Mouse (Mus musculus) spleen, adult 18-20 months (tissue): Measurements from ENCODE around the gene Hes2.

ENCODE experiments used
- DNase-seq, 2 experiments: peaks; one replicate each; pipeline ENCODE4 v3.0.0; 2022; ENCODE audit warnings: mixed read lengths in 2 of 2

Gene Hes2

GRCm38 (mm10) chr4:152158585-152159284, at the start of gene Hes2:
Hes2 (plus strand) TSS chr4:152158867.
- DNase-seq, result no peak

- DNase-seq, result no peak
These were observed 49.2 kb upstream of the Hes2 start for GRCm38 (mm10) chr4:152109509-152109908.

GRCm38 (mm10) chr4:152110689-152111088, 48.0 kb upstream of the Hes2 start:
- DNase-seq, result no peak

GRCm38 (mm10) chr4:152112329-152112728, 46.3 kb upstream of the Hes2 start:
- DNase-seq, result no peak

- no peak for DNase-seq
These were observed 44.6 kb upstream of the Hes2 start for GRCm38 (mm10) chr4:152114080-152114479.

GRCm38 (mm10) chr4:152115921-152116612, 42.6 kb upstream of the Hes2 start, which contains the start of gene Tnfrsf25:
Tnfrsf25 (plus strand) TSS chr4:152115934.
- DNase-seq, result no peak

- no peak for DNase-seq
These were observed 41.1 kb upstream of the Hes2 start for GRCm38 (mm10) chr4:152117538-152117937.

- DNase-seq, result no peak
These were observed 39.0 kb upstream of the Hes2 start for GRCm38 (mm10) chr4:152119396-152120292.

GRCm38 (mm10) chr4:152120311-152121182, 38.1 kb upstream of the Hes2 start:
- DNase-seq, result peak in 1 of 2 experiments; percentile 37

GRCm38 (mm10) chr4:152121183-152121505, 37.5 kb upstream of the Hes2 start:
- DNase-seq, result no peak

- no peak for DNase-seq
These were observed 34.2 kb upstream of the Hes2 start for GRCm38 (mm10) chr4:152124361-152124961.

- DNase-seq, result peak in 1 of 2 experiments; percentile 30
These were observed 33.3 kb upstream of the Hes2 start for GRCm38 (mm10) chr4:152125161-152126025.

GRCm38 (mm10) chr4:152126026-152126920, 32.4 kb upstream of the Hes2 start:
- DNase-seq, result no peak

- DNase-seq, result no peak
These were observed 30.8 kb upstream of the Hes2 start for GRCm38 (mm10) chr4:152127884-152128283.

GRCm38 (mm10) chr4:152128784-152129183, 29.9 kb upstream of the Hes2 start:
- no peak for DNase-seq

GRCm38 (mm10) chr4:152129395-152129930, 29.2 kb upstream of the Hes2 start:
- no peak for DNase-seq

GRCm38 (mm10) chr4:152130771-152131653, 27.7 kb upstream of the Hes2 start:
- peak; percentile 42 to 67 for DNase-seq
